Mouse (Mus musculus) lung, embryonic 16.5 days (tissue): Measurements from ENCODE around the gene Myl6b. TPM values are rescaled to one million over a fixed set of nuclear protein-coding genes. Genes with fewer than 3 reads are reported as not detected.

Experiments used
- ATAC-seq: fragments of 200-750 bp; cut with Nextera tagmentation; 2 replicates; pipeline ENCODE4 v1.8.0; 2017; ENCODE audit warnings: low read depth, mild to moderate bottlenecking, moderate library complexity
- H3K27ac ChIP-seq: fragments of 300-500 bp; sonication (generic); 2 replicates; pipeline ENCODE4 v1.5.1; 2014; ENCODE audit warnings: mild to moderate bottlenecking, control low read depth, low read length
- H3K27me3 ChIP-seq: fragments of 300-500 bp; sonication (generic); 2 replicates; pipeline ENCODE4 v1.6.1; 2014; ENCODE audit warnings: low read depth, low read length, mixed read lengths; ENCODE audit not compliant: control insufficient read depth, insufficient read depth
- H3K36me3 ChIP-seq: fragments of 300-500 bp; sonication (generic); 2 replicates; pipeline ENCODE4 v1.6.1; 2014; ENCODE audit warnings: low read length; ENCODE audit not compliant: control insufficient read depth, insufficient read depth
- H3K4me1 ChIP-seq: fragments of 300-500 bp; sonication (generic); replicated peaks from 2 replicates; pipeline ENCODE4 v1.6.1; 2014; ENCODE audit warnings: low read length, mixed read lengths; ENCODE audit not compliant: control insufficient read depth, insufficient read depth
- H3K4me2 ChIP-seq: fragments of 300-500 bp; sonication (generic); 2 replicates; pipeline ENCODE4 v1.6.1; 2014; ENCODE audit warnings: low read depth, low read length, control low read depth
- H3K4me3 ChIP-seq: fragments of 300-500 bp; sonication (generic); 2 replicates; pipeline ENCODE4 v1.5.1; 2014; ENCODE audit warnings: mild to moderate bottlenecking, low read length, control low read depth
- H3K9ac ChIP-seq: fragments of 300-500 bp; sonication (generic); 2 replicates; pipeline ENCODE4 v1.6.1; 2014; ENCODE audit warnings: low read length, control low read depth
- H3K9me3 ChIP-seq: fragments of 300-500 bp; sonication (generic); 2 replicates; pipeline ENCODE4 v1.6.1; 2016; ENCODE audit warnings: low read length; ENCODE audit not compliant: control insufficient read depth
- WGBS: fragments of 180-500 bp; shearing (Covaris S2); extraction: QIAGEN DNeasy Blood & Tissue Kit; methylation state at CpG from one replicate; pipeline ENCODE4 v1.1.7; 2014; 5-methylcytosine and 5-hydroxymethylcytosine counted together
- polyA plus RNA-seq: library from polyadenylated mRNA; unstranded; fragments of >200 nt; fragmentation: Nextera tagmentation; extraction: Ambion mirVana; gene quantifications from 2 replicates; pipeline ENCODE4 v1.2.1, GENCODE M21; 2015

Myl6b gene
- polyA plus RNA-seq, 1 experiment from 2014 or later: 3.5 TPM

- Histone ChIP-seq H3K27ac (peak overlapping the region; percentile 96), H3K27me3 (no peaks in the 10 kb centered on the region), H3K4me3 (peak overlapping the region; percentile 60), H3K36me3 (no peaks in the 10 kb centered on the region; the same call in 1 of the 2 replicates), H3K9me3 (no peaks in the 10 kb centered on the region), H3K9ac (peak overlapping the region; percentile 70), H3K4me1 (peaks cover 9% of the 10 kb centered on the region), H3K4me2 (peak overlapping the region; percentile 68)
- peak; percentile 43 for ATAC-seq
- WGBS: 1% methylated on average over 21 of the region's 21 CpGs
These were observed 709 bp upstream of the Myl6b start for GRCm38 (mm10) chr10:128499116-128499671.

GRCm38 (mm10) chr10:128497134-128497737, 1.2 kb downstream of the Myl6b start:
- no peak overlapping the region for H3K4me3 ChIP-seq

DNA sequence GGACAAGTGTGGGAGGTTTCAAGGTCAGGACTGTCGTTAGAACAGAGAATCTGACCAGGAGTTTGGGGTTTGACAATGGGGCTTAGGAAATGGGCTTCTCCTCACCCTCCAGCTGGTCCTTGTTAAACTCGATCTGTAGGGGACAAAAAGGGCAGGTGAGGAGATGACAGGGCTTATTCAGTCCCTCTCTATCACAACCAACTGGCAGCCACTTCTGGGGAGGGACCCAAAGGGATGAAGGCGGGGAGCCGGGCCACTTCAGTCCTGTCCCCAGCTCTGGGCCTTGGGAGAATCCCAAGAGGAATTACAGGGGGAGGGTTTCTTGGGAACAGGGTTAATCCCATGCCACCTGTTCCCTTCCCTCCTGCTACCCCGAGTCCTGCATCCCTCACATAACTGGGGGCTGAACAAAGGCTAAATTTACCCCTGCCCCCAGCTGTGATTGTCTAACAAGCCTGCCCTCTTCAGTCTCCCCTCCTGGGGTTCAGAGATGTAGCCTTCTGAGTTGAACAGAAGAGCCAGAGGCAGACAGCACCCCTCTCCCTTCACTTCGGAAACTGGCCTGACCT, 1.9 kb downstream of the Myl6b start:
- Histone ChIP-seq H3K9ac (no peak overlapping the region), H3K27ac (no peak overlapping the region), H3K9me3 (no peaks in the 10 kb centered on the region), H3K4me1 (peaks cover 18% of the 10 kb centered on the region), H3K27me3 (no peaks in the 10 kb centered on the region), H3K4me3 (no peak overlapping the region), H3K4me2 (no peak overlapping the region), H3K36me3 (peaks cover 5% of the 10 kb centered on the region)
- WGBS: 27% methylated on average over 6 of the region's 6 CpGs
- ATAC-seq: no peak

More at GRCm38 (mm10) chr10:128497134-128497737, 1.2 kb downstream of the Myl6b start:
- WGBS: 36% methylated on average over 6 of the region's 6 CpGs
- Histone ChIP-seq H3K4me2 (no peak overlapping the region), H3K9ac (no peak overlapping the region), H3K4me1 (peaks cover 12% of the 10 kb centered on the region), H3K27me3 (no peaks in the 10 kb centered on the region), H3K27ac (no peak overlapping the region), H3K36me3 (no peaks in the 10 kb centered on the region; the same call in 1 of the 2 replicates), H3K9me3 (no peaks in the 10 kb centered on the region)
- ATAC-seq: no peak

DNA sequence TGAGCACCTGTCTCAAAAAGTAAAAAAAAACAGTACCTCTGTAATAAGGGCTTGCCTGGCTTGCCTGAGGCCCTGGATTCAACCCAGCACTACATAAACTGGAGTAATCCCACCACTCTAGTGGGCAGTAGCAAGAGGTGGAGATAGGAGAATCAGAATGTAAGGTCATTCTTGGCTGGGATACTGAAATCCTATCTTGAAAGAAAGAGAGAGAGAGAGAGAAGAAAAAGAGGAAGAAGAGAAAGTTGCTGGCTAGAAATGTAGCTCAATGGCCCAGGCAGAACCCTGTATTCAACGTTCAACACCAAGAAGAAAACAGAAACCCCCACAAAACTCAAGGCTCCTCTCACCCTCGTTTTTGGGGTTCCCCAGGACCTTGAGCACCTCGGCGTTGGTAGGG, 2.6 kb downstream of the Myl6b start:
- Histone ChIP-seq H3K4me3 (no peak overlapping the region), H3K9ac (no peak overlapping the region), H3K9me3 (no peaks in the 10 kb centered on the region), H3K27me3 (no peaks in the 10 kb centered on the region), H3K36me3 (peaks cover 9% of the 10 kb centered on the region), H3K27ac (no peak overlapping the region), H3K4me2 (no peak overlapping the region), H3K4me1 (peaks cover 25% of the 10 kb centered on the region)
- 75% methylated on average over 4 of the region's 4 CpGs for WGBS
- ATAC-seq: no peak

DNA sequence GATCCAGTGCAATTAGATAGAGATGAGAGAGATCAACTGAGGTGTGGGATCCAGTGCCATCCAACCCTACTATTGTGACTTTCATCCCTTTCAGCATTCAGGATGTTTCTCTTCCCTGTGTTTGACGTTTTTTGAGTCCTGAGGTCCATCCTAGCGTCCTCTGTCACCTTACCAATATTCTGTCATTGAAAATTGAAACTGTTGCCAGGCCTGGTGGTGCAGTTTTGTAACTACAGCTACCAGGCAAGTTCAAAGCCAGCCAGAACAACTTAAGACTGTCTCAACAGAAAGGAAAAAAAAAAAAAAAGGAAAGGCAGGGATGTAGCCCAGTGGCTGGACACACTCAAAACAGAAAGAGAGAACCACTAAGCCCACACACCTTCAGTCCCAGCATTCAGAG, 3.2 kb downstream of the Myl6b start:
- Histone ChIP-seq H3K4me1 (peaks cover 29% of the 10 kb centered on the region), H3K9ac (no peak overlapping the region; the same call in 1 of the 2 replicates), H3K4me2 (peak overlapping the region; percentile 78), H3K4me3 (no peak overlapping the region), H3K27ac (no peak overlapping the region), H3K36me3 (peaks cover 11% of the 10 kb centered on the region), H3K9me3 (no peaks in the 10 kb centered on the region), H3K27me3 (no peaks in the 10 kb centered on the region)
- 75% methylated on average over 2 of the region's 2 CpGs for WGBS
- no peak for ATAC-seq

DNA sequence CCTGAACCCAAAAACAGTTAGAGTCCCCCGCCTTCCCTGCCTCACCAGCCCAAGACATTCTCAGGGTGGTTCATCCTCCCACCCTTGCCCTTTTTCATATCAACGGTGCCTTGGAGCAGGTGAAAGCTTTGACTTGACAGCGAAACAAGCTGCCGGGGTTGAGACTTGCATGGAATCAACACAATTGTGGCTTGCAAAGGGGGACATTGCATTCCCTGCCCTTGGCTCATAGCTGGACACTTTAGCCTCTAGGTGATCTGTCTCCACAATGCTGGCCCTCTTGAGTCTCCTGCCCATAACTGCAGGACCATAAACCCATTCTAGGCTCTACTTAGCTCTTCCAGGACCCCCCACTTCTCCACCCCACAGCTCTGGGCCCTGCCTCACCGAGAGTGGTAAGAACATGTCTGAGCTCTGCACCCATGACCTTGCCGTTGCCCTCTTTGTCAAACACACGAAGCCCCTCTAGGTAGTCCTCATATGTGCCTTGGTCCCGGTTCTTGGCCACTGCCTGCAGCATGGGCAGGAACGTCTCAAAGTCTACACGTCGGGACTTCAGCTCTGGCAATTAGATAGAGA, 3.7 kb downstream of the Myl6b start:
- 46% methylated on average over 11 of the region's 11 CpGs for WGBS
- Histone ChIP-seq H3K9me3 (no peaks in the 10 kb centered on the region), H3K27ac (peak overlapping the region; percentile 99), H3K27me3 (no peaks in the 10 kb centered on the region), H3K36me3 (peaks cover 16% of the 10 kb centered on the region), H3K4me3 (peak overlapping the region; percentile 77), H3K4me2 (peak overlapping the region; percentile 78), H3K4me1 (peaks cover 29% of the 10 kb centered on the region), H3K9ac (peak overlapping the region; percentile 83)
- ATAC-seq: no peak

DNA sequence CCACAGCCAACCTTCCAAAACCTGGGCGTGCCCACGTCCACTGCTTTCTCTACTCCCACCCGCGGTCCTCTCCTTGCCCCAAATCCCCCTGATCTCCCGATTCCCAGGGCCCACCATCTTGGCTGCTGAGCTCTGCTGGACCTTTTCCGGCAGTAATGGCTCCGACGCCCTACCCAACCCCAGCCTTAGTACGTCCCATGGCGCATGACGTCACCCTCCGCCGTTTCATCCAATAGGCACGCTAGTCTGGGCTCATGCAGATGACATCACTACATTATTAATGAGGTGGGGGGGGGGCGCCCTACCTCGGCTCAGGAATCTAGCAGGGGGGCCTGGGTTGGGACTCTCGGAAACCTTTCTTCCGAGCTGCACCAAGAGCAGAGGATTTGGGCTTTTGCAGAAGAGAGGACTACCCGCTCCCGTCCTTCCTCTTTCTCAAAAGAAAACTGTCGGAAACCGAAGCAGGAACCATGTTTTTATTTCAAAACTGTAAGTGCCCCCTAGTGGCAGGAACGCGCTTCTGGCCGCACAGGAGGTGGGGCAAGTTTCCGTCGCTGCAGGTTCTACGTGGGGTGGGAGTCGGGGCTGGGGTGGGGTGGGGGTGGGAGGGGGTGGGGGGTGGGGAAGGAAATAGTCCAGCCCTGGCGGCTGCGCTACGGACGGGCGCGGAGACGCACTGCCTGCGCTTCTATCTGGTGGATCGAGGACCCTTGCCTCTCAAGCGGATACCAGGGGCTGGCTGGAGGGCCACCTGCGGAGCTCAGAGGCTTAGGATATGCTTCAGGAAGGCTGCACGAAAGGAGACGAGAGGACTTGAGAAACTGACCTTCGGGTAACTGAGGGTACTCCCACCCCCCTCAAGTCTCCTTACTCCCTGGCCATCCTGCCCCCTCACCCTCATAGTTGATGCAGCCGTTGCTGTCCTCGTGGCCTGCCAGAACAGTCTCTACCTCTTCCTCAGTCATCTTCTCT, 4.5 kb downstream of the Myl6b start, which contains the start of gene Myl6:
Gene Myl6 (minus strand): TSS at position 451 of the 972 bp plus-strand sequence.
- H3K9ac ChIP-seq: peak within 1 kb of the TSS; percentile 83
- peaks cover 29% of the 10 kb centered on the region for H3K4me1 ChIP-seq
- H3K4me3 ChIP-seq: peak within 1 kb of the TSS; percentile 77
- ATAC-seq: peak; percentile 91
- H3K27ac ChIP-seq: peak within 1 kb of the TSS; percentile 99
- no peaks in the 10 kb centered on the region for H3K9me3 ChIP-seq
- H3K36me3 ChIP-seq: peaks cover 22% of the 10 kb centered on the region
- H3K4me2 ChIP-seq: peak within 1 kb of the TSS; percentile 78
- WGBS: under 1% methylated on average over 42 of the region's 45 CpGs
- no peaks in the 10 kb centered on the region for H3K27me3 ChIP-seq

GRCm38 (mm10) chr10:128493319-128493694, 5.2 kb downstream of the Myl6b start:
- Histone ChIP-seq H3K4me1 (peaks cover 27% of the 10 kb centered on the region), H3K4me2 (peak overlapping the region; percentile 78), H3K4me3 (peak overlapping the region; percentile 77), H3K36me3 (peaks cover 29% of the 10 kb centered on the region), H3K27ac (peak overlapping the region; percentile 99), H3K9me3 (no peaks in the 10 kb centered on the region), H3K27me3 (no peaks in the 10 kb centered on the region), H3K9ac (peak overlapping the region; percentile 83)
- peak; percentile 6 for ATAC-seq
- 0% methylated on average over 12 of the region's 12 CpGs for WGBS
